Mouse (Mus musculus) 416B (cell line): ENCODE measurements around the gene Rab43.
"Not testable (repeated sequence)": the region's sequence is repeated elsewhere in the genome, so short reads cannot be mapped to it uniquely, and the experiment has no call there.

ENCODE experiments used
- DNase-seq: peaks from one replicate; pipeline ENCODE4 v3.0.0; 2011; ENCODE audit warnings: low read depth

Gene Rab43

DNA sequence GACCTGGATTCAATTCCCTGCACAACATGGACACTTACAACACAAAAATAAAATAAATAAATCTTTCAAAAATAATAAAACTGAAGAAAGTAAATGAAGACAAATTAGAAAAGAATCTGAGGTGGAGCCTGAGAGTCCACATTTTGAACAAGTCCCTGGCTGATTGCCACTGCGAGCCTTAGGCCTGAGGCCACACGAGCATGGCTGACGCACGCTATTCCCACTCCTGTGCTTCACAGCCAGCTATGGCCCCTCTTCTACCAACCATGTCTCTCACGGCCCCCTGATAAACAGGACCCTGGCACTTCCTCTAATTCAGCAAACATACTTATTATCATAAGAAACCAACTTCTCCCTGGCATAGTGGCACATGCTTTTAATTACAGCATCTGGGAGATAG is 25.3 kb downstream of the Rab43 start:
- no peak for DNase-seq

GRCm38 (mm10) chr6:87784033-87784432 is 27.9 kb downstream of the Rab43 start:
- DNase-seq: no peak

- DNase-seq: no peak
Measured at GRCm38 (mm10) chr6:87780546-87781301, 31.2 kb downstream of the Rab43 start.

- peak; percentile 46 for DNase-seq
Measured at GRCm38 (mm10) chr6:87779174-87780165, 32.5 kb downstream of the Rab43 start.

DNA sequence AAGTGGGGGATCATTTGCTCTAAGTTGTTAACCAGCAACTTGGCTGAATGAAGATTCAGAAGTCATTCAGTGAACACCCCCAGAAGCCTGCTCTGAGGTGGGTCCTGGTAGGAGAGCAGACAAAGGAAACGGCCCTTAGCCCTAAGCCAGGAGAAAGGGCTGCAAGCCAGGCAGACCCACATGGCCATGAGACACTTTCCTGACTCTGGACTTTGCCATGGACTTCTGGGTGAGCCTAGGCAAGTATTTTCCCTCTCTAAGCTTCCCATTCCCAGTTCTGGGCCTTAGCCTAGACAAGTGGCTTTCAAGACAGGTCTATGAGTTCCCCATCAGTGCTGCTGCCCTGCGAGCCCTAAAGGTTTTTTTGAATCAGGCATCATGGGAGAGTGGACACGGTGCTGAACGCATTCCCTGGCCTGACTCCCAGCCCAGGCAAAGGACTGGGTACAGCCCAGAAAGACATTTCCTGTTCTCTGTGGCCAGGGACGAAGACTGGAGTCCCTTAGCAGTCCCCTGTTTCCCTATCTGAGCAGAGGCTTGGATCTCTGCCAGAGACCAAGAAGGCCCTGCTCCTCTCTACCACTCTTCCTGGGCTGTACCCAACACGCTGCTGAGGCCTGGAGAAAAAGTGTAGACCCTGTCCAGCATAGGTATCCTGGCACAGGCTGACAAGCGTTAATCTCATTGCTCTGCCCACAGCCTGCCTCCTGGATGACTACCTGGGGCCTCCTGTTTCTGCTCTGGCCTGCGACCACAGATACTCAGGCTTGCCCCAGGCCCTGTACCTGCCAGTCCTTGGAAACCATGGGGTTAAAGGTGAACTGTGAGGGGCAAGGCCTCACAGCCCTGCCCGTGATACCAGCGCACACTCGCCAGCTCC is 33.4 kb downstream of the Rab43 start:
- peak; percentile 88 for DNase-seq

GRCm38 (mm10) chr6:87777842-87778241 is 34.1 kb downstream of the Rab43 start, which contains the start of gene Gp9:
Gene Gp9 (plus strand): TSS chr6:87778072.
- DNase-seq: peak; percentile 79

GRCm38 (mm10) chr6:87776663-87777062 is 35.3 kb downstream of the Rab43 start:
- DNase-seq: no peak

DNA sequence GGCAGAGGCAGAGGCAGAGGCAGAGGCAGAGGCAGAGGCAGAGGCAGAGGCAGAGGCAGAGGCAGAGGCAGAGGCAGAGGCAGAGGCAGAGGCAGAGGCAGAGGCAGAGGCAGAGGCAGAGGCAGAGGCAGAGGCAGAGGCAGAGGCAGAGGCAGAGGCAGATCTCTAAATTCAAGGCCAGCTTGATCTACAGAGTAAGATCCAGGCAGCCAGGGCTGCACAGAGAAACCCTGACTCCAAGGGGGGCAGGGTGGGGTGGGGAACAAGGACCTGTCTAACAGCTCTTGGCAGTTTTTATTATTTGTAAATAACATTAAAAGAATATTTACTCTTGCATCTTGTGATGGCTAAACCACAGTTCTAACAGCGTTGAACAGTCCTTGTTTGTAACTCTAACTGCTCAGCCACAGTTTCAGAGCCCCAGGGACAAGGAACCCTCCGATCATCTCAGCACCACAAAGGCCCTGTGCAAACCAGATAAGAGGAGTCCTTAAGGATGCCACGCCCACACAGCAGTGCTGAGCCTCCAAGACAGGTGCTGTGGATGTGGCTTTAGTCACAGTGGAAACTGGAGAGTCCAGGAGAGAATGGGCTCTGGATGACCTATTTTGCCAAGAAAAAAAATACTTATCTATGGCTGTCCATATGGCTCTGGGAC is 36.2 kb downstream of the Rab43 start:
- DNase-seq: peak; percentile 96

DNA sequence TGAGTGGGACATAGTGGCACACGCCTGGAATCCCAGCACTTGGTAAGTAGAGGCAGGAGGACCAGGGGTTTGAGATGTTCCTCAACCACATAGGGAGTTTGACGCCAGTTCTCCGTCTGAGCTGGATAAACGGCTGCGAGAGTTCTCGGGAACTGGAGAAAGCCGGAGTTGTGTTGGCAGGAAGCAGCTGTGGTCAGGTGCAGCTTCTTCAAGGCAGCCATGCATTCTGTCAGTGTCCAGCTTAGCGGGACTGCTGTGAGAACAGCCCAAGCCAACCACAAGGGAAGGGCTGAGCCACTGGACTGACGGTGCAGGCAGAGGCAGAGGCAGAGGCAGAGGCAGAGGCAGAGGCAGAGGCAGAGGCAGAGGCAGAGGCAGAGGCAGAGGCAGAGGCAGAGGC is 37.1 kb downstream of the Rab43 start:
- DNase-seq: peak; percentile 67

GRCm38 (mm10) chr6:87774466-87774865 is 37.5 kb downstream of the Rab43 start:
- DNase-seq: no peak

DNA sequence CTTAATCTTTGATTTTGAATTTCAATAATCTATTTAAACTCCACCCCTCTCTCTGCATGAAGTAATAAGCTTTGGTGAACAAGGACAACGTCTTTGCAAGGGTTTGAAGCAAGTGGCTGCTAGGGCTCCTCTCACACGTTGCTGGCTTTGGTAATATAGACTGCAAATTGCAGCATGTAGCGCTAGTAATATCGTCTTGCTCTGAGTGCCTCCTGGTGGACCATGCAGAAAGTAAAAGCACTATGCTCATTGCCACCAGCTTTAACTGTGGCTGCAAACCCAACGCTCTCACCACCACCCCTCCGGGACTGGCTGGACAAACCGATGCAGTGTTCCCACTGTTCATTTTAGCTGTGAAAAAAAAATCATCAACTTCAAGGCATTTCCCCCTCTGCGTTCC is 41.3 kb downstream of the Rab43 start:
- DNase-seq: peak; percentile 85

GRCm38 (mm10) chr6:87764296-87764695 is 47.7 kb downstream of the Rab43 start:
- DNase-seq: not testable (repeated sequence)

GRCm38 (mm10) chr6:87763376-87764280 is 48.3 kb downstream of the Rab43 start:
- DNase-seq: peak; percentile 78

GRCm38 (mm10) chr6:87762161-87762560 is 49.8 kb downstream of the Rab43 start:
- DNase-seq: no peak

- DNase-seq: no peak
Measured at GRCm38 (mm10) chr6:87759850-87760249, 52.1 kb downstream of the Rab43 start.

GRCm38 (mm10) chr6:87759404-87759803 is 52.6 kb downstream of the Rab43 start:
- DNase-seq: no peak

GRCm38 (mm10) chr6:87756896-87757295 is 55.1 kb downstream of the Rab43 start:
- DNase-seq: no peak

DNA sequence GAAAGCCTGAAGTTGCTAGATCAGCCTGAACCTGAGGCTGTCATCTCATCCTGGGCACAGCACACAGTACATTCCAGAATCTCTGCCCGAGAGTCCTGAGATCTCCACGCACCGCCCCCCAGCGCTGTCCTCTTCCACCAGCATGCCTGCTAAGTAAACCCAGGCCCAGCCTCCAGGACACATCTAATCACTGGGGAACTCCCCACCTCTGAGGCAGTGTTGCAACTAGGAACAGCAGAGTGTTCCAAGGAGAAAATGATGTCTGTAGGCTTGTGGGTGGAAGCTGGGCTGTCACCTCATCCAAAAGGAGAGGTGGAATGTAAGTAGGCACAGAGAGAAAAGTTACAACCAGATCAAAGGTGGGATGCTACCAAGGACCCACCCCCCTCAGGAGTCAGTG is 56.8 kb downstream of the Rab43 start:
- DNase-seq: no peak

DNA sequence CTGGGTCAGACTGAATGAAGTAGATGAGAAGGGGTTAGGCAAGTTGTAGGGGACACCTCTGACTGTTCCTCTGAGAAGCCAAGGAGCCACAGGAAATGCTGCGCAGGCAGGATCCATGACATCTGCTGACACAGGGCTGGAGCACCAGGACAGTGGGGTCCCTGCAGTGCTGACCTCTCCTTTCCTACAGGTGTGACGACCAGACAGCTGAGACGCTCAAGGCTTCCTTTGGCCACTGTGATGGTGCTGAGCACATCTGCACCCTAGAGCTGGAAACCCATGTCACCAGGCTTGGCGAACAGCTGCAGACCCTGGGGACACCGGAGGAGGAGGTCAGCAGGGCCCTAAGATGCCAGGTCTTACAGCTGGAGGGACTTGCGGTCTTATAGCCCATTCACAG is 60.4 kb downstream of the Rab43 start:
- DNase-seq: no peak

DNA sequence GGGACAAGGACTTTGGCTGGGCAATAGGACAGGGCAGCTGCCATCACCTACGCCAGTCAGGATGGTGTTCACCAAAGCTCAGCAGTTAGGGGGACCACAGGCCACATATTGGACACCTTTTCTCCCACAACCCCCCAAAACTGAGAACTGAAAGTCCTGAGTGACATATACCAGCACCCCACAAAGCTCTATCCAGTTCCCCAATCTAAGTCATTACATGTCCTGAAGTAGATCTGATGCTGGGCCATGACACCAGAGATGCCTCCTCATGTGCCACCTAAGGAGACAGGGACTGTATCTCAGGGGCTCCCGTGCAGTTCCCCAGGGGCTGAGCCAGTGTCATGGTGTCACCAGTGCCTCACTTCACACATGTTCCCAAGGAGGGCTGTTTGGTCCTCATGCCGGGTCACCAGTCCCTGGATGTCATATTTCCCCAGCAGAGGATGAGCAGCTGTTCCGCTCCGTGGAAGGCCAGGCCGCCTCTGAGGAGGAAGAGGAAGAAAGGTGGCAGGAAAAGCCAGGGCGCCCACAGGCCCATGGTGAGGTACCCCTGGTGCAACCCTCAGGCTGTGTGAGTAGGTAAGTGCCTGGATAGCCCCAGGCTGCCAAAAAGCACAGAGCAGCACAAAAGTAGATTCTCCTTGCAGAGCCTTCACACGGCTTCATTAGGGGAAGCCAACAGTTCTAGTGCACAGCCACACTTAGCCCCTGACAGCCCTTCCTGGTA is 61.6 kb downstream of the Rab43 start:
- DNase-seq: no peak
